Mouse (Mus musculus): ENCODE results near the gene Phxr2.
A peak's percentile ranks its signal among the peaks of the same experiment; 100 is the strongest.

The Phxr2 gene

DNA sequence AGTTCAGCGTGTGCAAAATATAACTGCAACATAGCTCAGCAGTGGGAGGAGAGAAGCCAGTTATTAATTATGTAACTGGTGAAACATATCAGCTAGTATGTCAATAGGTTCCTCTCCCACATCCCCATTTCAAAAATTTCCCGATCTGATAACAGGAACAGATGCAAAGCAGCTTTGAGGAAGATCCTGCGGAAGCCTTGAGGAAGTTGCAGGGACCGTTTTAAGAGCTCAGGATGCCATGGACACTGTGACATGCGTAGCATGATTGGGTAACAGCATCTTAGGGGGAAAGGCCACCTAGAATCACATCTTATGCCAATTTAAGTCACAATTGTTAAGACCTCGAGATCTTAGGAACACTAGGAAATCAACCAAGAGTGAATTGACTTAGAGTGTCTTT lies 36.2 kb downstream of the Phxr2 start:
- DNase-seq (ENCODE audit: low spot score), result no peak

DNA sequence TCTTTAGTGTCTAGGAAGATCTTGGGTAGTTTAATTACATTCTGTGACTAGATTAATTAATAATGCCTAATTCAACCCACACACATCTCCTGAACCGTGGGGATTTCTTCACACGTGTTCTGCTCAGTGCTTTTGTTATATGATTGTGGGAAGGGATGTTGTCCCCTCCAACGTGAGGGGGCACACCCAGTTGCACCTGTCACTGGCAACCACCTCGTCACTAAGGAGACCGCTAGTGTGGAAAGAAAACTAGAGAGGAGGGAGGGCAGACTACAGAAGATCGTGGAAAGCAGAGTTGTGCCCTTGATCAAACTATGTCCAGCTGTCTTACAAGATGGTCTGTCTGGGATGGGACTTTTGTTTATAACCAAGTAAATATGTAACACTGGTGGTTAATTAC lies 40.1 kb downstream of the Phxr2 start:
- DNase-seq (ENCODE audit: low spot score), result no peak

DNA sequence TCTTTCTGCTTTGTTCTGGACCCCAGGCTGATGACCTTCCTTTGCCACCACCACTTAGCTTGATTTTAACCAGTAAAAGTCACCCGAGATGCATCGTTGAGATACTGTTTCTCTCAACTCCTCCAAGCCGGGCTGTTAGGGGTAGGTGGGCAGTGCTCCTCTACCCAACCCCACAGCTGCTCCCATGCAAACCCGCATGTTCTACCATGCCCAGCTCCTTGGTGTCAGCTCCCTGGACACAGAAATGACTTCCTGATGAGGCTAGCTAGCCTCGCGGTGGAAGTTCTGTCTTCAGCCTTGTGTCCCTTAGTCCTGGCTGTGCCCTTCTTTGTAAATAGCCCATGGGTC lies 40.9 kb downstream of the Phxr2 start:
- DNase-seq (ENCODE audit: low spot score), result no peak

DNA sequence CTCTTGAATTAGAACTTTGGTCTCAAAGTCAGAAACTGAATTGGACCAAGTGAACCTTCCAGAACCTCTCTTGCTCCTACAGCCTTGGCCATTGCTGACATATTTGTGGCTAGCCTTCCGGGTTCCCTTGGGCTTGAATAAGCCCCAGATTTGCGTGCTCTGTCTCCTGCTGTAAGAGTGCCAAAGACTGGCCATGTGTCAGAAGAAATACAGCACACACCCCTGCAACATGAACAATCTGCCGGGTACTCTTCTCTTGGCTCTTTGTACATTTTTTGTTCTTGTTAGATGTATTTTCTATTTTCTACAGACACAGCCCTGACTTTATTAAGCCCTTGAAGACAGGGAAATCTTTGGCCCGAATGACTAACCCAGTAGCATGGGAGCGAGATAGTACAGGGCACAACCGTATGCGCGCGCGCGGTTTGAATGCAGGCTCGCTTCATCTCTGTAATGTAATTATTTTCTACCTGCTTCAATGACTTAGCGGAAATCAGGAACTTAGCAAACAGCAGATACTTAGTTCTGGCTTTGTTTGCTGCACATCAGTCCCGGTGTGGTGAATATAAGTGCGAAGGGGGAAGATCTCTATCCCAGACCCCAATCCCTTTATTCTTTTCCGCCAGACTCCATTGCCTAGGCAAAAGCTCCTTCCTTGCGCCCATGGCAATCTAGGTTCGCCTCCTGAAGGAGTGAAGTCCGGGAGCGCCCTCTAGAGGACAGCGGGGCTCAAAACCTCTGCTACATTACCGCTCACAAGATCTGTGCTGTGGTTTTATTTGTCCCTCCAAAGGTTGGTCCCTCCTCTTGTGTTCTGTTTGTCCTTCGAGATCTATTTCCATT lies 41.5 kb downstream of the Phxr2 start:
- peak; percentile 71 for DNase-seq (ENCODE audit: low spot score)

DNA sequence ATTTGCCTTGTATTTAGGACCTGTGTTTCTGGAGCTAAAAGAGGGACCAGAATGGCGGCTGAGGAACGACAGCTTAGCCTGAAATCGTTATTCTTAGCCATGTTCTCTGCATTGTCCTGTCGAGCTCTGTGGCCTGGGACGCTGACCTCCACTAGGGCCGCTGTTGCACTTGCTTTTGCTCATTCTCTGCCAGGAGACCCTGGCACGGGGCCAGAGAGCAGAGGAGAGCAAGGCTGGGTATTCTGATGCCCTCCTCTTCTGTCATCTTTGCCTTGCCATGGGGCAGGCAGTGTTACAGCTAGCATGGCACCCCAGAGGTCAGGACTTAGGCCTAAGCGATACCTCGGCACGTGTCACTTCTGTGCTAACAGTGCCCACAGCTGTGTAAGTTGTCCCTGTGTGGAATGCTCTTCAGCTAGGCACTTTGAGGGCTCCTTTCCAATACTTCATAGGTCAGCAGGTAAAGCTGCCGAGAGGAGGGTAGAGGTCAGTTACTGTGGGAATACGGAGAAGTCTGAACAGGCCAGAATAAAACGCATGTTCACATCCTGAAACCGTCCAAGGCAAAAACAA lies 42.6 kb downstream of the Phxr2 start:
- DNase-seq (ENCODE audit: low spot score), result no peak

DNA sequence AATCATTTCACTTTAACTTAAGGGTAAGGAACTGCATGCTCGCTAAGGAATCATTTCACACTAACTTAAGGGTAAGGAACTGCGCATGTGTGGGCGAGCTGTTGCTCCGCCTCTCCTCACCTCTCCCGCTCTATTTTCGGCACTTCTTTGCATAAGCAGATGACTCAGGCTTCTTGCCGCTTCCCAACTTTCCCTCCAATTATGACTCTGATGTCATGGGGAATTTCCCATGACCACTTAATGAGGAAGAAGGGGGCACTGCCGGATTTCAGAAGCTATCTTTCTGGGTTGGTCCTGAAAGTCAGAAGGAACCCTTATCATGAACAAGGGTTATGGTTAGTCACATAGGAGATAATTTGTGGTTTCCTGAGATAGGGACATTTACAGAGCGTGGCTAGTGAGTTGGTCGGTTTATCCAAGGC lies 44.5 kb downstream of the Phxr2 start:
- DNase-seq (ENCODE audit: low spot score), result no peak

DNA sequence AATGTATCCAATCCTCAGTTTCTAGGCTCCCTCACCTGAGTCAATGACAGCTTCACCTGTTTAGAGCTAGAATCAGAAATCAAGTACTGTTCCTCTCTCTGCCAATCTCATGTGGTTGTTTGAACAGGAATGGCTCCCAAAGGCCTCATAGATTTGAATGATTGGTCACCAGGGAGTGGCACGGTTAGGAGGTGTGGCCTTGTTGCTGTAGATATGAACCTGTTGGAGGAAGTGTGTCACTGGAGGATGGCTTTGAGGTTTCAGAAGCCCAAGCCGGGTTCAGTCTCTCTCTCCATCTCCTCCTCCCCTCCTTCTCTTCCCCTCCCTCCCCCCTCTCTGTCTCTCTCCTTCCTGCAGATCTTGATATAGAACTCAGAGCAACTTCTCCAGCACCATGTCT lies 47.5 kb downstream of the Phxr2 start:
- DNase-seq (ENCODE audit: low spot score), result no peak

DNA sequence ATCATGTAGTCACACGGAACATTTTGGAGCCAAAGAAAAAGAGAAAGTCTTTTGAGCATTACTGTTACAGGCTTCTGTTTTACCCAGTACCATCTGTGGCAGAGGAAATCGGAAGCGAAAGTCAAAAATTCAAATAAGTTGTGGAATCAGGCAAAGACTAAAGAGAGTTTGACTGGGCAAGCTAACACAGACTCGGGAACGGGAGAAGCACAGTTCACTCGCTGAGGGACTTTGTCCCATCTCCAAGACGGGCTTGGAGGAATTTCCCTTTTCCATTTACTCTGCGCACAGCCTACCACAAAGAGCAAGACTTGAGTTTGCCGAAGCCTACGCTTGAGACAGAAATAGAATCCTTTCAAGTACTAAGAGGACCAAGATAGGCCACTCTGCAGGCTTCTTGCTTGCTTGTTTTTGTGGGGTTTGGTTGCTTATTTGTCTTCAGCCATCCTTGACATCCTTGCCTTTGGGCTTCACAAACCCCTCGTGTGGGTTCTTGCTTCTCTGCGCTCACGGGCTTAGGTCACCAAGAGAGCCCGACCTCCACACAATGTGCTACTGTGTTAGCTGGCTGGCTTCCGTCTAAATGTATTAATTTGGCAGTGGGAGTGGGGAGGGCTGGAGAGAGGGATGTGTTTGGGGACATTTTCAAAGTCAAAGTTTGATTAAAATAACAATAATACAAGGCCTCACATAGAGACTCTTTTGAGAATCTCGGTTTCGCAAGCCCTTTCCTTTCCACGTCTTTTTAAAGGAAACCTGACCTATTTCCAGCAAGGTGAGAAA lies 49.8 kb downstream of the Phxr2 start:
- DNase-seq (ENCODE audit: low spot score), result no peak
